Comparison of ENCODE assay signal across 9 mouse cellular contexts in genomic region chr3:88603714-88604161, GRCm38 (mm10). TPM values are rescaled to one million over a fixed set of nuclear protein-coding genes. Genes with fewer than 3 reads are reported as not detected.
DNase-seq lines count a peak whose midpoint lies in the region; ATAC-seq and TF ChIP-seq lines count a peak whose summit lies in the region.
"Had no signal": no experiment of that assay in that cellular context is flagged by ENCODE, and none has a peak within 500 bp of the region (broad histone marks: within the 10 kb centered on the region; RNA-seq: fewer than 3 reads in every experiment).

No protein-coding gene starts in this region.

- H3K36me3 ChIP-seq in heart, embryonic 15.5 days, result no peaks in the 10 kb centered on the region

- intact Hi-C loops in left cerebral cortex, adult 2 months (cut with DNase I), result no loop called here

- peak; percentile 81 for TF ChIP-seq CTCF in left cerebral cortex, adult 2 months (IDR thresholded peaks at IDR 0.05)

- peak; percentile 36 for ATAC-seq in common myeloid progenitor, adult 5-6 weeks (replicated peaks; ENCODE audit: low read depth, poor library complexity, severe bottlenecking)
- ATAC-seq in heart, embryonic 15.5 days (replicated peaks; ENCODE audit: insufficient number of reproducible peaks, insufficient read depth, low FRiP score, low read depth), result peak; percentile 66
- ATAC-seq in megakaryocyte-erythroid progenitor cell, adult 5-6 weeks (replicated peaks; ENCODE audit: low FRiP score, low TSS enrichment, poor library complexity, severe bottlenecking), result peak; percentile 60

- H3K9ac ChIP-seq in heart, embryonic 15.5 days, result no peak overlapping the region

- H3K27me3 ChIP-seq in heart, embryonic 15.5 days, result no peaks in the 10 kb centered on the region

- no peak overlapping the region for H3K4me2 ChIP-seq in heart, embryonic 15.5 days

- H3K4me3 ChIP-seq in left cerebral cortex, adult 2 months, result no peak overlapping the region
- H3K4me3 ChIP-seq in heart, embryonic 15.5 days, result no peak overlapping the region
- H3K4me3 ChIP-seq: myocyte had no signal

- 16% methylated on average over 6 of the region's 6 CpGs for WGBS in heart, embryonic 15.5 days

- peaks cover 14% of the 10 kb centered on the region for H3K4me1 ChIP-seq in heart, embryonic 15.5 days (replicated peaks)

- H3K9me3 ChIP-seq in heart, embryonic 15.5 days (replicated peaks), result no peaks in the 10 kb centered on the region

- no peak overlapping the region for H3K27ac ChIP-seq in left cerebral cortex, adult 2 months
- peak overlapping the region; percentile 58 for H3K27ac ChIP-seq in heart, embryonic 15.5 days

- peak in 1 of 2 experiments; percentile 48 for DNase-seq in left cerebral cortex, adult 2 months (ENCODE audit: extremely low spot score in 1 of 2, low spot score in 2 of 2)
- DNase-seq in left cerebral cortex, adult 11 months (ENCODE audit: low spot score), result no peak
- peak; percentile 83 for DNase-seq in NIH3T3 (ENCODE audit: low read depth)
- DNase-seq in kidney, postnatal 4 days, result peak; percentile 85 to 89
- peak; percentile 77 for DNase-seq in urinary bladder, postnatal 25 days (ENCODE audit: low spot score)

RNA-seq across cellular contexts. Expression of gene Arhgef2, which starts 2.0 kb away (rescaled TPM):
- total RNA-seq in left cerebral cortex, adult 2 months (2021), result 100 to 1,000 TPM; 239 to 266 TPM
- 92.2 and 93.1 TPM in 2 replicates for total RNA-seq in common myeloid progenitor, adult 5-6 weeks (2017)
- polyA plus RNA-seq in heart, embryonic 15.5 days (2015; fragmentation: Nextera tagmentation; extraction: Ambion mirVana), result 72.8 and 82.5 TPM in 2 replicates
- total RNA-seq in megakaryocyte-erythroid progenitor cell, adult 5-6 weeks (2014; fragmentation: Nextera tagmentation), result 94.6 and 96.0 TPM in 2 replicates
- total RNA-seq in megakaryocyte-erythroid progenitor cell, adult 5-6 weeks (2017), result 41.9 and 75.8 TPM in 2 replicates

RNA-seq across cellular contexts. Expression of gene Ssr2, which starts 28.1 kb away (rescaled TPM):
- 10 to 100 TPM; 90.2 to 90.3 TPM for total RNA-seq in left cerebral cortex, adult 2 months (2021)
- total RNA-seq in common myeloid progenitor, adult 5-6 weeks (2017), result 144 and 157 TPM in 2 replicates
- polyA plus RNA-seq in heart, embryonic 15.5 days (2015; fragmentation: Nextera tagmentation; extraction: Ambion mirVana), result 164 and 178 TPM in 2 replicates
- 200 and 308 TPM in 2 replicates for total RNA-seq in megakaryocyte-erythroid progenitor cell, adult 5-6 weeks (2014; fragmentation: Nextera tagmentation)
- 111 and 165 TPM in 2 replicates for total RNA-seq in megakaryocyte-erythroid progenitor cell, adult 5-6 weeks (2017)

RNA-seq across cellular contexts. Expression of gene Rxfp4, which starts 49.2 kb away (rescaled TPM):
- not detected for total RNA-seq in left cerebral cortex, adult 2 months (2021)
- total RNA-seq in common myeloid progenitor, adult 5-6 weeks (2017), result not detected in 2 replicates
- not detected in 2 replicates for polyA plus RNA-seq in heart, embryonic 15.5 days (2015; fragmentation: Nextera tagmentation; extraction: Ambion mirVana)
- not detected in 2 replicates for total RNA-seq in megakaryocyte-erythroid progenitor cell, adult 5-6 weeks (2014; fragmentation: Nextera tagmentation)
- total RNA-seq in megakaryocyte-erythroid progenitor cell, adult 5-6 weeks (2017), result not detected in 2 replicates
- polyA plus RNA-seq: myocyte had no signal

RNA-seq across cellular contexts. Expression of gene Ubqln4, which starts 50.2 kb away (rescaled TPM):
- 100 to 1,000 TPM; 137 to 148 TPM for total RNA-seq in left cerebral cortex, adult 2 months (2021)
- 47.1 and 48.5 TPM in 2 replicates for total RNA-seq in common myeloid progenitor, adult 5-6 weeks (2017)
- 30.0 and 34.9 TPM in 2 replicates for polyA plus RNA-seq in heart, embryonic 15.5 days (2015; fragmentation: Nextera tagmentation; extraction: Ambion mirVana)
- total RNA-seq in megakaryocyte-erythroid progenitor cell, adult 5-6 weeks (2014; fragmentation: Nextera tagmentation), result 72.3 and 94.1 TPM in 2 replicates
- total RNA-seq in megakaryocyte-erythroid progenitor cell, adult 5-6 weeks (2017), result 52.5 and 56.0 TPM in 2 replicates

RNA-seq across cellular contexts. Expression of gene Lamtor2, which starts 50.9 kb away (rescaled TPM):
- total RNA-seq in left cerebral cortex, adult 2 months (2021), result 10 to 100 TPM; 98.3 to 99.1 TPM
- total RNA-seq in common myeloid progenitor, adult 5-6 weeks (2017), result 47.2 and 56.0 TPM in 2 replicates
- 119 and 144 TPM in 2 replicates for polyA plus RNA-seq in heart, embryonic 15.5 days (2015; fragmentation: Nextera tagmentation; extraction: Ambion mirVana)
- 36.4 and 68.6 TPM in 2 replicates for total RNA-seq in megakaryocyte-erythroid progenitor cell, adult 5-6 weeks (2014; fragmentation: Nextera tagmentation)
- 57.0 and 87.8 TPM in 2 replicates for total RNA-seq in megakaryocyte-erythroid progenitor cell, adult 5-6 weeks (2017)
